Mouse (Mus musculus) midbrain, embryonic 15.5 days (tissue): ENCODE data around the gene Kcnab1. TPM values are rescaled to one million over a fixed set of nuclear protein-coding genes. Genes with fewer than 3 reads are reported as not detected.

Experiments used
- ATAC-seq: fragments of 200-750 bp; cut with Nextera tagmentation; replicated peaks from 2 replicates; pipeline ENCODE4 v1.8.0; 2017; ENCODE audit warnings: moderate TSS enrichment
- H3K27ac ChIP-seq: fragments of 300-500 bp; sonication (generic); 2 replicates; pipeline ENCODE4 v1.5.1; 2015; ENCODE audit warnings: mild to moderate bottlenecking, inconsistent platforms
- H3K27me3 ChIP-seq: fragments of 300-500 bp; sonication (generic); replicated peaks from 2 replicates; pipeline ENCODE4 v1.6.1; 2015; ENCODE audit warnings: inconsistent platforms
- H3K36me3 ChIP-seq: fragments of 300-500 bp; sonication (generic); replicated peaks from 2 replicates; pipeline ENCODE4 v1.6.1; 2015; ENCODE audit warnings: inconsistent platforms
- H3K4me1 ChIP-seq: fragments of 300-500 bp; sonication (generic); 2 replicates; pipeline ENCODE4 v1.6.1; 2015; ENCODE audit warnings: inconsistent platforms
- H3K4me2 ChIP-seq: fragments of 300-500 bp; sonication (generic); 2 replicates; pipeline ENCODE4 v1.6.1; 2015; ENCODE audit warnings: inconsistent platforms, mild to moderate bottlenecking, moderate library complexity
- H3K4me3 ChIP-seq: fragments of 300-500 bp; sonication (generic); 2 replicates; pipeline ENCODE4 v1.5.1; 2015; ENCODE audit warnings: mild to moderate bottlenecking, inconsistent platforms
- H3K9ac ChIP-seq: fragments of 300-500 bp; sonication (generic); 2 replicates; pipeline ENCODE4 v1.6.1; 2015; ENCODE audit warnings: mild to moderate bottlenecking, inconsistent platforms
- H3K9me3 ChIP-seq: fragments of 300-500 bp; sonication (generic); 2 replicates; pipeline ENCODE4 v1.6.1; 2016; ENCODE audit warnings: inconsistent platforms
- WGBS: fragments of 180-500 bp; shearing (Covaris S2); methylation state at CpG from one replicate; pipeline ENCODE4 v1.1.7; 2015; ENCODE audit warnings: mixed read lengths; 5-methylcytosine and 5-hydroxymethylcytosine counted together
- polyA plus RNA-seq: library from polyadenylated mRNA; unstranded; fragments of >200 nt; fragmentation: Nextera tagmentation; extraction: Ambion mirVana; gene quantifications from 2 replicates; pipeline ENCODE4 v1.2.1, GENCODE M21; 2015

Gene Kcnab1
- polyA plus RNA-seq, 1 experiment from 2014 or later: 6.1 TPM

DNA sequence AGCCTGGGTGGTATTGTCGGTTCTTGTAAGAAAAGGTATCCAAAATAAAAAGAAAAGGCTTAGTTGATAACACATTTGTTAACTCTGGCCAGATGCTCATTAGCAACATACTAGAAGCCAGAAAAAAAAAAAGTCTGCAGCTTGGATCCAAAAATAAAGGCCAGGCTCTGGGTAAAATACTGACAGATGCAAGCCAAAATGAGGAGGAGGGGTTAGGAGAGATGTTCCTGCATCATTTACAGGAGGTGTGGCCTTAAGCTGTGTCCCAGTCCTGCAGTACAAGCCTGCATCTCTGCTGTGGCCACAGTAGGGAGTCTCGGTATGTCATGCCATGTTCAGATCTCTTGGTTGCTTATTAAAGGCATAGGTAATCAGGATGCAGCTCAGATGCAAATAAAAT lies 179.8 kb downstream of the Kcnab1 start:
- Histone ChIP-seq H3K9ac (no peak overlapping the region), H3K27me3 (no peaks in the 10 kb centered on the region), H3K9me3 (no peaks in the 10 kb centered on the region), H3K4me2 (no peak overlapping the region), H3K27ac (no peak overlapping the region), H3K4me3 (no peak overlapping the region), H3K4me1 (no peaks in the 10 kb centered on the region), H3K36me3 (no peaks in the 10 kb centered on the region)
- WGBS: 71% methylated on average over 2 of the region's 2 CpGs
- ATAC-seq: no peak

DNA sequence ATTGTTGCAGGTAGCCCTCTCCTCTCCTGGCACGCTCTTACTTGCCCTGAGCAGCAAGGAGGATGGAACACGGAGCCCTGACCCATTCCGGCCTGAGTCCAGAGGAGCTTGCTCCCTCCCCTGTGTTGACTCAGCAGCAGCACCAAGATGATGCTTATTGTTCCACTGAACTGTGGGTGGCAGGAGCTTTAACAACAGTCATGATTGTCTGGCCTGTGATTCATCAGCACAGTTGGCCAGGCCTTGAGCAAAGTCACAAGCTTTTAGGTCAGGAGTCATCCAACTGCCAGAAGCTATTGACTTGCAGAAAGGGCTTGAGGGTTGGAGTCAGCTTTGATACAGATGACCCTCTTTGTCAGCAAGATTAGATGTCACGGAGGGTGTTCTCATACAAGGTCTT lies 187.8 kb downstream of the Kcnab1 start:
- Histone ChIP-seq H3K36me3 (no peaks in the 10 kb centered on the region), H3K4me1 (no peaks in the 10 kb centered on the region), H3K9ac (no peak overlapping the region), H3K4me2 (no peak overlapping the region), H3K4me3 (no peak overlapping the region), H3K9me3 (no peaks in the 10 kb centered on the region), H3K27ac (no peak overlapping the region), H3K27me3 (no peaks in the 10 kb centered on the region)
- ATAC-seq: no peak
- 27% methylated on average over 4 of the region's 4 CpGs for WGBS

DNA sequence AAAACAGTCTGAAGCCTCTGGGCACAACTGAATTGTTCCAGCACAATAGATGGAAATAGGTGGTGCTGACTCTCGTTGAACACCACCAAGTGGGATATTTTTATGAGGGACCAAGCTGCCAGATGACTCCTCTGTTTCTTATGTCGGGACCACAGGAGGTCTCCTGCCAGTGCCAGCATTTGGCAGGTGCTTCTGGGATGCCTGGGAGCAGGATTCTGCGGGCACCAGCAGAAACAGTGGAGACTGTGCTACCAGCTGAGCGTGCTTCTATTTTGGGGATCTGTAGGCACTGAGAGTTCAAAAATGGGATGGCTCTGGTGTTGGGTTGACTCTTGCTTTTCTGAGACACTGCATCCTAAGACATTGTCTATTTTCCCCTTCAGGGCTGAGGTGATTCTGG lies 190.0 kb downstream of the Kcnab1 start:
- H3K27me3 ChIP-seq: no peaks in the 10 kb centered on the region
- no peaks in the 10 kb centered on the region for H3K36me3 ChIP-seq
- no peak overlapping the region for H3K4me3 ChIP-seq
- no peak overlapping the region for H3K27ac ChIP-seq
- H3K4me1 ChIP-seq: peaks cover 5% of the 10 kb centered on the region; the same call in 1 of the 2 replicates
- no peak for ATAC-seq
- no peak overlapping the region for H3K9ac ChIP-seq
- WGBS: 88% methylated on average over 4 of the region's 4 CpGs
- no peaks in the 10 kb centered on the region for H3K9me3 ChIP-seq
- H3K4me2 ChIP-seq: no peak overlapping the region

DNA sequence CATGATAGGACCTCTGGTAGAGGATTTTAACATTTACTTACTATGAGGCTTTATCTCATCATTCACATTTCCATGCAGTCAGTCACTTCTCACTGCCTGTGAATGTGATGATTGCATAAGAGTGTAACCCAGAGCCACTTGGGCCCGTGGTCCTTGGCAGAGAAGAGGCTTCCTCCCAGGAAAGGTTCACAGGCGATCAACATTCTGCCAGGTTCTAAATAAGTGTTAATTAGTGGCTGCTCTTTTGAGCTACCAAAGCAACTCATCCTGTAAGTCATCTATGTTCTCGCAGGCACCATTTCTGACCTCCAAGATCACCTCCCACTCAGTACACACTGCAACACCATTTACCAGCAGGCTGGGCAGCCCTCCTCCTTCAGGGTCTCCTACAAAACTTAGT lies 192.3 kb downstream of the Kcnab1 start:
- no peaks in the 10 kb centered on the region for H3K9me3 ChIP-seq
- H3K9ac ChIP-seq: no peak overlapping the region
- WGBS: 61% methylated on average over 3 of the region's 3 CpGs
- no peak overlapping the region for H3K4me3 ChIP-seq
- no peak overlapping the region for H3K4me2 ChIP-seq
- H3K36me3 ChIP-seq: no peaks in the 10 kb centered on the region
- H3K4me1 ChIP-seq: peaks cover 5% of the 10 kb centered on the region; the same call in 1 of the 2 replicates
- ATAC-seq: no peak
- no peak overlapping the region for H3K27ac ChIP-seq
- H3K27me3 ChIP-seq: no peaks in the 10 kb centered on the region

DNA sequence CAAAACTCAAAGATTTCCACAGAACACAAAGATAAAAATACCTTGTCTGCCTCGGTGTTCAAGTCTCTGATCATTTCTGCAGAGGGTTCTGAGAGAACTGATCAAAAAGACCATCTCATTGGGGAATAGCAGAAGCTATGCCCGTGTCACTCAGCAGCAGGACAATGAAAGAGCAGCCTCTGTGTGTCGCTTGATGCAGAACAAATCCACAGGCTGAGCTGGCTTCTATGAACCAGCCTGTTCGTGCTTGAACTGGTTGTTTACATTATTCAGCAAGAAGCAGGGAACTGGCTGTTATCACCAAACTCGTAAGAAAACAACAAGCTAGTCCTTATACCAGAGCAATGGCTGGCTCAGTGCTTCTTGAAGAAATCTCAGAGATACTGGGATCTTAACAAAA lies 193.4 kb downstream of the Kcnab1 start:
- Histone ChIP-seq H3K36me3 (no peaks in the 10 kb centered on the region), H3K9me3 (no peaks in the 10 kb centered on the region), H3K4me2 (no peak overlapping the region), H3K27me3 (no peaks in the 10 kb centered on the region), H3K27ac (no peak overlapping the region), H3K4me1 (peaks cover 5% of the 10 kb centered on the region; the same call in 1 of the 2 replicates), H3K9ac (no peak overlapping the region), H3K4me3 (no peak overlapping the region)
- WGBS: 4% methylated on average over 5 of the region's 5 CpGs
- peak; percentile 93 for ATAC-seq

DNA sequence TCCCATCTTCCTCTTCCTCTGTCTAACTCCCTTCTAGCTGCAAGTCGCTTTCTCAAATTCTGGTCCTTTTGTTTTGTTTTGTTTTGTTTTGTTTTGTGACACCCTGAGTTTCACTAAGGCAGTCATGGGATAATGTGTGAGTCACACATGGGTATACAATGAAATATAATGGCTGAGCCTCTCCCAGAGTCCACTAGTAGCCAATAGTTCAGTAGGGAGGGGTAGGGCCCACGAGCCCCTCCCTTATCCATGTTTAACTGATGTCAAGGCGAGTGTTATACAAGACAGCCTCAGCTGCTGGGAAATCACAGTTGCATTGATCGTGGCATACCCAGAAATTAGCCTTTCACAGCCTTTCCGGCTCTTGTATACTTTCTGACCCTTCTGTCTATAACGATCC lies 206.7 kb downstream of the Kcnab1 start:
- H3K9me3 ChIP-seq: no peaks in the 10 kb centered on the region
- no peak overlapping the region for H3K9ac ChIP-seq
- no peaks in the 10 kb centered on the region for H3K27me3 ChIP-seq
- WGBS: 65% methylated on average over 6 of the region's 6 CpGs
- no peaks in the 10 kb centered on the region for H3K4me1 ChIP-seq
- no peak overlapping the region for H3K4me2 ChIP-seq
- no peak overlapping the region for H3K4me3 ChIP-seq
- no peak overlapping the region for H3K27ac ChIP-seq
- no peak for ATAC-seq
- no peaks in the 10 kb centered on the region for H3K36me3 ChIP-seq

DNA sequence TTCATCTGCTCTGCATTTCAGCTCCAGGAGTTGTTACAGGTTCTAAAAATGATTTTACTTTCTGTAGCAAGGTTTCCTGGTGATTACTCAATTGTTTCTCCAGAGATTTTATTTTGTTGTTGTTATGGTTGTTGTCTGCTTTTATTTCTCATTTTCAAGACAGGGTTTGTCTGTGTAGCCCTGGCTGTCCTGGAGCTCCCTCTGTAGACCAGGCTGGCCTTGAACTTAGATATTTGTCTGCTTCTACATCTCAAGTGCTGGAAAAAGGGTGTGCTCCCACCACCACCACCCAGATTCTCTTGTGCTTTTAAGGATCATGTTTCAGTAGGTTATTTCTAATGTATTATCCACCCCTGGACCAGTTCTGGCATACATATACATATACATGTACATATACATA lies 207.6 kb downstream of the Kcnab1 start:
- Histone ChIP-seq H3K4me3 (no peak overlapping the region), H3K9me3 (no peaks in the 10 kb centered on the region), H3K36me3 (no peaks in the 10 kb centered on the region), H3K27ac (no peak overlapping the region), H3K9ac (no peak overlapping the region), H3K27me3 (no peaks in the 10 kb centered on the region), H3K4me2 (no peak overlapping the region), H3K4me1 (no peaks in the 10 kb centered on the region)
- no peak for ATAC-seq

DNA sequence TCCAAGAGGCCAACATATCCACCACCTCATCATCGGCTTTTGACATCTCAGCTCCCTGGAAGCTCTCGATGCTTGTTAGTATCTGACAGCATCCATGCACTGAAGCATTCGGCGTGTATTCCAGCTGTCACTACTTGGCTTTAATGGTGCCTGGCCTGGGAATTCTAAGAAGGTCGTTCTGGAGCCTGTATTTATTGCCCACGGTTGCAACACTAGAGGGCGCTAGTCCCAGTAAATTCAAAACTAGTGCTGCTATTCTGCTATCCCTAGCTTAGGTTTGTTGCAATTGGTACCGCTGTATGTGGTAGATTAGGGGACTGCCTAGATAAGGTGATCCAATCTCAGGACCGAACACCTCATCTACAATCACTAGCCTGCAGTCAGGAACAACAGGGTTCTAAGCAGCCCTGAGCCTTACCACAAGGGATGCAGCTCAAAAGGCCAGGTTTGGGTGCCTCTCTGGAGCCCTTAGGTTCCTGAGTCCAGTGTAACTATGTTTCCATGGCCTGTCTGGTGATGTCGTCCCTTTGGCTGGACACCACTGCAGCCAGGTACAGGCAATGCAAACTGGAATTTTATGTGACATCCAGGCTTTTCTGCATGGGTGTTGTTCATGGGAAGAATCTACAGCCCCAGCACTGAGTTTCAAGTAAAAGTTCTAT lies 208.8 kb downstream of the Kcnab1 start:
- 44% methylated on average over 10 of the region's 10 CpGs for WGBS
- ATAC-seq: no peak
- no peak overlapping the region for H3K4me3 ChIP-seq
- no peaks in the 10 kb centered on the region for H3K4me1 ChIP-seq
- no peaks in the 10 kb centered on the region for H3K36me3 ChIP-seq
- no peak overlapping the region for H3K9ac ChIP-seq
- H3K27ac ChIP-seq: no peak overlapping the region
- H3K4me2 ChIP-seq: no peak overlapping the region
- no peaks in the 10 kb centered on the region for H3K27me3 ChIP-seq
- H3K9me3 ChIP-seq: no peaks in the 10 kb centered on the region

DNA sequence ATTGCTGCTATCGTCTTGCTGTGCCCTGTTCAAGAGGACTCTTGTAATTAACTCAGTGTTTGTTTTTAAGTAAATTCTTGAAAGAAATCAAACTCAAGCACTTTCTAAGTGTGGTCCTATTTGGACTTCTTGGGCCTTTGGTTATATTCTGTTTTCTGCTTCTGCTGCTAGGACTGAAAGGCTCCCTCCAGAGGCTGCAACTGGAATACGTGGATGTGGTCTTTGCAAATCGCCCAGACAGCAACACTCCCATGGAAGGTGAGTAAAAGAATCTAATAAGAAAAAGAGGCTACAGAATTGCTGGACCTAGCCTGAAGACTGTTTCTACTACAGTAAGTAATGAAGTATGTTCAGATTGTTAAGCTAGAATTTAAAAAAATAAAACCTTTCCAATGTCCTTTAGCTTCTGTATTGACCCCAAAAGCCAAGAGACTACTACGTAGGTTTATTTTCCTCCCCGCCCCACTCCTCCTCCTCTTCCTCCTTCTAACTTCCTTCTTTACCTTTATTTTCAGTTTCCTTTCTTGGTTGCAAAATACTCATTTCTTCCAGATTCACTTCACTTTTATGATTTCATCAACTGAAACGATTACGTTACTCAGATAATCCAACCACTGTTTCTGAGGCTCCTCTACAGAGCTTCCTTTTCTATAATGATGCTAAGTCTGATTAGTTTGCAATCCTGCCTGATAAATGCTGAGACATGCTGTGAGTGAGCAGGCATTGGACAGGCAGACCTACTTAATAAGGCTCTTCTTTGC lies 210.2 kb downstream of the Kcnab1 start:
- H3K4me2 ChIP-seq: no peak overlapping the region
- no peak overlapping the region for H3K27ac ChIP-seq
- no peak overlapping the region for H3K9ac ChIP-seq
- no peaks in the 10 kb centered on the region for H3K4me1 ChIP-seq
- ATAC-seq: no peak
- no peak overlapping the region for H3K4me3 ChIP-seq
- H3K27me3 ChIP-seq: no peaks in the 10 kb centered on the region
- no peaks in the 10 kb centered on the region for H3K36me3 ChIP-seq
- no peaks in the 10 kb centered on the region for H3K9me3 ChIP-seq
- WGBS: 70% methylated on average over 7 of the region's 7 CpGs

DNA sequence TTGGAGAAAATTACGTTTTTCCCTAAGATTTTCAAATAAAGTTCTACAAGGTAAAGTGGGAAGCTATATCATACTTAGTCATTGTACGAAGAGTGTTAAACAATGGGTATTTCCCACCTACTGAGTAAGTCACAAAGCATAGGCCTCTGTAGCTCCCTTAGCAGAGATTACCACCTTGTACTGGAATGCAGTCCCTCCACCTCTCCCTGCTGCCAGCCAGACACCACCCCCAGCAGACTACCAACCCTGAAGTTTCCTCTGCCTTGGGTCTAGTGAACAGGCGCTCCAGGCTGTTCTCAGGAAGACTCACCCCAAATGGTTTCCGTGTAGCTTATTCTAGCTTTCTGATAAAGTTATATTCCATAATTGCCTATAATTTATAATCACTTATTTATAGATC lies 211.8 kb downstream of the Kcnab1 start:
- H3K27ac ChIP-seq: no peak overlapping the region
- H3K27me3 ChIP-seq: no peaks in the 10 kb centered on the region
- H3K4me1 ChIP-seq: no peaks in the 10 kb centered on the region
- H3K36me3 ChIP-seq: no peaks in the 10 kb centered on the region
- no peak overlapping the region for H3K4me3 ChIP-seq
- WGBS: 87% methylated on average over 4 of the region's 4 CpGs
- H3K9ac ChIP-seq: no peak overlapping the region
- no peak for ATAC-seq
- no peaks in the 10 kb centered on the region for H3K9me3 ChIP-seq
- H3K4me2 ChIP-seq: no peak overlapping the region

DNA sequence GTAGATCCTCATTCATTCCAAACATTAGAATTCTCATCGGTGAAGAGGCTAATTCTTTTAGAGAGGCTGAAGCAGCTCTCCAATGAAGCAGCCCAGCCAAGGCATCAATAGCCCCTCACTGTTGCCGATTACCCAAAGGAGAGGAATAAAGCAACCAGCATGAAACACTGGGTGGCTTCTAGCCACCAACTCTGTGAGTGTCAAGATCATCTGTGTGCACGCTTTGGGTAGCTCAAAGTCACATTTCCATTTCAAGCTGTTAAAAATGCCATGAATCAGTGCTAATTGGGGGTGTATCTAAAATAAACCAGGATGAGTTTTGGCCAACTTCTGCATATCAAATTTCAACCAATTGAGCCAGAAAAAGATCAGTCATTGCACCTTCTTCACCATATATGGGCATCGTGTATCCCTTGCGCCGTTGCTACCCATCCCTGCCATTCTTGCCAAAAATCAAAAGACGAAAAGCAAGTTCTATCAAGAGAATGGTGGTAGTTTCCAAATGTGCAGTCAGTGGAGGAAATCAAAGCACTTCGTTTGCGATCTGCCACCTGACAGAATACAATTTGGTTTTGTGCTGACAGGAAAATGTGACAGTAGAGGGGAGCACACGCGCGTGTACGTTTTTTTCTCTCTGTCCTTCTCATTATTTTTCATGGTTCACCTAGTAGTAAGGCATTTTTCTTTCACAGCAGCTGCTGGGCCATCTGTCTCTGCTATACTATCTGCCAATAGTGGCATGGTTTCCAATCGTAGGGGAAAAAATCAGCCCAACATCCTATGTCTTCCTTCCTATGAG lies 213.0 kb downstream of the Kcnab1 start:
- ATAC-seq: 0 out of 2 replicates have a peak, but pooled peaks have one; percentile 58
- no peaks in the 10 kb centered on the region for H3K4me1 ChIP-seq
- no peaks in the 10 kb centered on the region for H3K36me3 ChIP-seq
- no peaks in the 10 kb centered on the region for H3K9me3 ChIP-seq
- H3K27me3 ChIP-seq: no peaks in the 10 kb centered on the region
- H3K9ac ChIP-seq: no peak overlapping the region
- 84% methylated on average over 14 of the region's 14 CpGs for WGBS
- H3K27ac ChIP-seq: no peak overlapping the region
- no peak overlapping the region for H3K4me3 ChIP-seq
- H3K4me2 ChIP-seq: no peak overlapping the region

DNA sequence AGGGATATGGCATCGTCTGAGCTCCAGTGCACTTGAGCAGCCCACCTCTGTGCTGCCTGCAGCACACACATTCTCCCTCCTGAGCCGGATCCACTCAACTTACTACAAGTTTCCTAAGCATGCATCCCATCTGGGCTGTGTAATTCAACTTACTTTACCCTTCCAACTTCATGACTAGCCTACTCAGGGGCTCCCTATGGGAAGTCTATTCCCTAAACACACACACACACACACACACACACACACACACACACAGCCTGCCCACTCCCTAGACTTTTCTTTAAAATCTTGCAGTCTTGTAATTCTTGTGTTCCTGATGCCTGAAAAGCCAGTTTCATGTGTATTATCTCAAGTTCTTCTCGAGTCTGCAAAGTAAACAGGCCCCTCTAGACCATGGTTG lies 216.1 kb downstream of the Kcnab1 start:
- Histone ChIP-seq H3K27ac (no peak overlapping the region), H3K9ac (no peak overlapping the region), H3K9me3 (no peaks in the 10 kb centered on the region), H3K4me2 (no peak overlapping the region), H3K27me3 (no peaks in the 10 kb centered on the region), H3K4me3 (no peak overlapping the region), H3K36me3 (no peaks in the 10 kb centered on the region), H3K4me1 (no peaks in the 10 kb centered on the region)
- WGBS: 74% methylated on average over 3 of the region's 3 CpGs
- no peak for ATAC-seq
